Mouse (Mus musculus): ENCODE results near the gene Zfp39. TPM values are rescaled to one million over a fixed set of nuclear protein-coding genes. Genes with fewer than 3 reads are reported as not detected.

Zfp39 gene
- polyA plus RNA-seq, 1 experiment, result 1.4 TPM

DNA sequence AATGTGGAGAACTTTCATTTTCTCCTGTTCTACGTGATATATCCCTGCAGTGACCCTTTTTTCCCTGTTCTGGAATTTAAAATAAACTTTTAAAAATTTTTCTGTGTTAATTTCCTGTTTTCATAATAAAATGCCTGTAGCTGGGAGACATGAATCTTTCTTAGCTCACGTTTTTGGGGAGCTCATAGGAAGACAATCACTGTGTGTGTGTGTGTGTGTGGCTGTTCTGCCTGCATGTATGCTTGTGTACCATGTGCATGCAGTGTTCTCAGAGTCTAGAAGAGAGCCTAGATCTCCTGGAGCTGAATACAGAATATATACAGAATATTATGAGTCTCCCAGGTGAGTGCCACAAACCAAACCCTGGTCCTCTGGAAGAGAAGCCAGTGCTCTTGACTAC lies 23.0 kb upstream of the Zfp39 start:
- WGBS, result 43% methylated on average over 2 of the region's 2 CpGs
- Histone ChIP-seq H3K4me3 (replicated peaks; ENCODE audit: extremely low read depth, low read depth, low read length) (no peak overlapping the region), H3K4me1 (ENCODE audit: control insufficient read depth, insufficient read depth, low read length) (no peaks in the 10 kb centered on the region)
- TF ChIP-seq POLR2A (IDR thresholded peaks at IDR 0.05; ENCODE audit: borderline replicate concordance, extremely low read depth, low read depth, low read length) (no peak), CTCF (IDR thresholded peaks at IDR 0.05; ENCODE audit: insufficient read depth, low read length) (no peak)
- DNase-seq, result no peak

- no peak for TF ChIP-seq CTCF (IDR thresholded peaks at IDR 0.05; ENCODE audit: insufficient read depth, low read length)
- no peak for TF ChIP-seq POLR2A (IDR thresholded peaks at IDR 0.05; ENCODE audit: borderline replicate concordance, extremely low read depth, low read depth, low read length)
- no peak for DNase-seq
- WGBS, result 85% methylated on average over 2 of the region's 3 CpGs
- no peak overlapping the region for H3K4me3 ChIP-seq (replicated peaks; ENCODE audit: extremely low read depth, low read depth, low read length)
- H3K4me1 ChIP-seq (ENCODE audit: control insufficient read depth, insufficient read depth, low read length), result no peaks in the 10 kb centered on the region
These were observed 22.6 kb upstream of the Zfp39 start for GRCm38 (mm10) chr11:58926651-58927050.

GRCm38 (mm10) chr11:58922420-58922819 lies 18.4 kb upstream of the Zfp39 start:
- no peak for DNase-seq
- Histone ChIP-seq H3K4me1 (ENCODE audit: control insufficient read depth, insufficient read depth, low read length) (no peaks in the 10 kb centered on the region), H3K4me3 (replicated peaks; ENCODE audit: extremely low read depth, low read depth, low read length) (no peak overlapping the region)
- TF ChIP-seq POLR2A (IDR thresholded peaks at IDR 0.05; ENCODE audit: borderline replicate concordance, extremely low read depth, low read depth, low read length), result no peak
- TF ChIP-seq CTCF (IDR thresholded peaks at IDR 0.05; ENCODE audit: insufficient read depth, low read length), result no peak
- WGBS, result 75% methylated on average over 9 of the region's 9 CpGs

GRCm38 (mm10) chr11:58918759-58919158 lies 14.7 kb upstream of the Zfp39 start:
- DNase-seq, result no peak
- no peak for TF ChIP-seq CTCF (IDR thresholded peaks at IDR 0.05; ENCODE audit: insufficient read depth, low read length)
- no peak for TF ChIP-seq POLR2A (IDR thresholded peaks at IDR 0.05; ENCODE audit: borderline replicate concordance, extremely low read depth, low read depth, low read length)
- 76% methylated on average over 5 of the region's 5 CpGs for WGBS
- Histone ChIP-seq H3K4me1 (ENCODE audit: control insufficient read depth, insufficient read depth, low read length) (peaks cover 3% of the 10 kb centered on the region), H3K4me3 (replicated peaks; ENCODE audit: extremely low read depth, low read depth, low read length) (no peak overlapping the region)

DNA sequence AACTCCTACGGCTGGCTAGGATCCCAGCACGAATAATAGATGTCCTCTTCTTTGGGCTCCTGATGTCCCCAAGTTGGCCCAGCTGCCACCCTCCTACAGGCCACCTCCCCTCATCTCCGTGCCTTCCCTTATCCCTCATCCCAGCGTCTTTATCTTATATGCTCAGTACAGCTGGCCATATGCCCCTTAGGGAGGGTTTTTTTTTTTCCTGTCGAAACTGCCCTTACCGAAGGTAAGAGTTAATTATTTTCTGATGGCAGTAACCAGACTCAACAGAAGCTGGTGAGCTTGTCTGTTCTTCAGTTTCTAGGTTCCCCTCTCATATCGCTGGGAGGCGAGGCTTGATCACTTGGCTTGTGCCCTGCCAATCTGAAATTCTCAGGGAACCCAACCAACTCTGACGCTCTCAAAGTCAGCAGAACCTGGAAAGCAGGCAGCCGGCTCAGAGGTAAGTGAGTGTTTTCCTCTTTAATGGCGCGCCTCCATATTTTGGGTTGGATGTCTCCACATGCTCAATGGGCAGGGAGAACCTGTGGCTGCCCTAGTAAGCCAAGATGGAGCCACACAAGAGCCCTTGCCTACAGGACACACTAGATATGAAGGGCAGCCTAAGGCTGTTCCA lies 13.8 kb upstream of the Zfp39 start, which contains the start of gene Btnl10:
Gene Btnl10, plus strand, starts transcription at position 164 of the 622 bp plus-strand sequence.
- TF ChIP-seq POLR2A (IDR thresholded peaks at IDR 0.05; ENCODE audit: borderline replicate concordance, extremely low read depth, low read depth, low read length), result no peak
- no peak for TF ChIP-seq CTCF (IDR thresholded peaks at IDR 0.05; ENCODE audit: insufficient read depth, low read length)
- Histone ChIP-seq H3K4me3 (replicated peaks; ENCODE audit: extremely low read depth, low read depth, low read length) (no peak within 1 kb of the TSS), H3K4me1 (ENCODE audit: control insufficient read depth, insufficient read depth, low read length) (peaks cover 3% of the 10 kb centered on the region)
- 78% methylated on average over 12 of the region's 12 CpGs for WGBS
- DNase-seq, result no peak

DNA sequence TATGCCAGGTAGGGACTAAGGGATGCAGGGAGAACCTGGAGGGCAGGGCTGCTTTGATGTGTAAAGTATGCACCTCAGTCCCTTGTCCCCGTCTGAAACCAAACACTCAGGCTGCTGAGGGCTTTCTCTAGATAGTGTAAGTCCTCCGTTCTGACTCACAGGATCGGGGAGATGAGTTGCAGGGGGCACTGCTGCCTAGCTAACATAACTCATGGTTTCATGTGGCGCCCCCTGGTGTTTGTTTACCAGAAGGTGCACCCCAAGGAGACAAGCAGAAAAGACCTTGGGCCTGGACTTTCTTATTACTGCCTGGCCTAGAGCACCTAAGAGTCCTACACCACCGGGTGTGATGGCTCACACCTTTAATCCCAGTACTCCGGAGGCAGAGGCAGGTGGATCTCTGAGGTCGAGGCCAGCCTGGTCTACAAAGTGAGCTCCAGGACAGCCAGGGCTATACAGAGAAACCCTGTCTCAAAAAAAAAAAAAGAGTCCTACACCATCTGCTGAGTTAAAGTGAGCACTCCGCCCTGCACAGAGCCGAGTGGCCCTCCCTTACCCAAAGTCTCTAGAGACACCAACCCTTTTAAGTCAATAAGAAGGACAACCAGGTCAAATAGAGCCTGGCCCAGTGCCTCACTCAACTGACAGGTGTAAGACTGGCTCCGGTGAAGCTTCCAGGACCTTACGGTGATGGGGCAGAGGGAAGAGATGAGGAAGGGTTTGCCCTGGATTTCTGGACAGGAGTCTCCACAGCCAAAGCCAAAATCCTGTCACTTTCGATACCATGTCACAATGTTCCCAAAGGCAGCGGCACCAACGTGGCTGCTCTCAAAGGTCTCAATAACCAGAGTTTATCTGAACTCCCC lies 13.1 kb upstream of the Zfp39 start:
- Histone ChIP-seq H3K4me1 (ENCODE audit: control insufficient read depth, insufficient read depth, low read length) (peaks cover 3% of the 10 kb centered on the region), H3K4me3 (replicated peaks; ENCODE audit: extremely low read depth, low read depth, low read length) (no peak overlapping the region)
- WGBS, result 48% methylated on average over 14 of the region's 14 CpGs
- DNase-seq, result peak; percentile 41
- TF ChIP-seq CTCF (IDR thresholded peaks at IDR 0.05; ENCODE audit: insufficient read depth, low read length) (peak; percentile 58), POLR2A (IDR thresholded peaks at IDR 0.05; ENCODE audit: borderline replicate concordance, extremely low read depth, low read depth, low read length) (no peak)

GRCm38 (mm10) chr11:58914461-58915028 lies 10.5 kb upstream of the Zfp39 start:
- peaks cover 3% of the 10 kb centered on the region for H3K4me1 ChIP-seq (ENCODE audit: control insufficient read depth, insufficient read depth, low read length)
- peak; percentile 37 for DNase-seq
- H3K4me3 ChIP-seq (replicated peaks; ENCODE audit: extremely low read depth, low read depth, low read length), result peak overlapping the region; percentile 78
- WGBS, result 5% methylated on average over 17 of the region's 17 CpGs
- TF ChIP-seq POLR2A (IDR thresholded peaks at IDR 0.05; ENCODE audit: borderline replicate concordance, extremely low read depth, low read depth, low read length) (no peak), CTCF (IDR thresholded peaks at IDR 0.05; ENCODE audit: insufficient read depth, low read length) (no peak)

DNA sequence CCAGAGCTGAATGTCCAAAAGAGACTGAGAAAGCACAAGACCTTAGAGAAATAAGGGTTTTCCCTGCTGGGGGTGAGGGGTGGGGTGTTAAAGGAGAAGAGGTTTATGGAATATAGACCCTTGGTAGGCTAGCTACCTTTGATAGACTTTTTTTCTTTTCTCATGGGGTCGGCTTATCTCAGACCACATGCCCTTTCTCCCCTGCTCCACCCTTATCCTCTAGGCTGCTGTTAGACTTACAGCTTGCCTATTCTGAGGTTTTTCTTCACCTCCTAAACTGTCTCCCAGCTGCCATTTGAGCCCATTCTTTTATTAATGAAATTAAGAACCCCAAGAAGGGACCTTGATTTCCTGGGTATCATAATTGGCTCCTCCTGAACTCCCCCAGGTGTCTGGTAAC lies 9.8 kb upstream of the Zfp39 start:
- no peak for DNase-seq
- WGBS, result 76% methylated on average over 1 of the region's 1 CpGs
- TF ChIP-seq CTCF (IDR thresholded peaks at IDR 0.05; ENCODE audit: insufficient read depth, low read length), result no peak
- Histone ChIP-seq H3K4me3 (replicated peaks; ENCODE audit: extremely low read depth, low read depth, low read length) (no peak overlapping the region), H3K4me1 (ENCODE audit: control insufficient read depth, insufficient read depth, low read length) (peaks cover 3% of the 10 kb centered on the region)

GRCm38 (mm10) chr11:58904838-58905237 lies 813 bp upstream of the Zfp39 start:
- no peak for DNase-seq
- H3K4me3 ChIP-seq (replicated peaks; ENCODE audit: extremely low read depth, low read depth, low read length), result no peak overlapping the region
- WGBS, result 53% methylated on average over 6 of the region's 6 CpGs

More at GRCm38 (mm10) chr11:58904838-58905237, 813 bp upstream of the Zfp39 start:
- H3K4me1 ChIP-seq (ENCODE audit: control insufficient read depth, insufficient read depth, low read length), result peaks cover 3% of the 10 kb centered on the region
- TF ChIP-seq CTCF (IDR thresholded peaks at IDR 0.05; ENCODE audit: insufficient read depth, low read length) (no peak), POLR2A (IDR thresholded peaks at IDR 0.05; ENCODE audit: borderline replicate concordance, extremely low read depth, low read depth, low read length) (no peak)
